Mouse (Mus musculus): ENCODE data around the gene Wscd2. TPM values are rescaled to one million over a fixed set of nuclear protein-coding genes. Genes with fewer than 3 reads are reported as not detected.

Gene Wscd2
- 3.9 and 4.9 TPM in 2 replicates for polyA plus RNA-seq (2012; rRNA removed)

DNA sequence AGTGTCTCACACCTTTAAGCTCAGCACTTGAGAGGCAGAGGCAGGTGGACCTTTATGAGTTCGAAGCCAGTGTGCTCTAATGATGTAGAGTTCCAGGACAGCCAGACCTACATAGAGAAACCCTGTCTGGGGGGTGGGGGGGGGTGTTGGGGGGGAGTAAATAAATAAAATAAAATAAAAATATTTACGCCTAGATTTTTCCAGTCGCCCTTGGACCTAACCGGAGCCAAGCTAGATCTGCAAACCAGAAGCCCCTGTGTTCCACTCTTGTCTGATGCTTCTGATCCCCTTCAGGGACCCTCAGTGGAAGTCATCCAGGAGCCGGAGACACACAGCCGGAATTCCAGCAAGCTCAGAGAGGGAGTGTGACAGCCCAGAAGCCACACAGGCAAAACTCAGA, at the start of gene Wscd2:
Wscd2 (plus strand) TSS at position 301 of the 400 bp plus-strand sequence.
- H3K4me1 ChIP-seq (ENCODE audit: control insufficient read depth, insufficient read depth, low read length) = no peaks in the 10 kb centered on the region
- TF ChIP-seq POLR2A (IDR thresholded peaks at IDR 0.05; ENCODE audit: borderline replicate concordance, extremely low read depth, low read depth, low read length) = no peak
- no peak for TF ChIP-seq CTCF (IDR thresholded peaks at IDR 0.05; ENCODE audit: insufficient read depth, low read length)
- no peak for DNase-seq
- 58% methylated on average over 6 of the region's 6 CpGs for WGBS
- peak within 1 kb of the TSS; percentile 41 for H3K4me3 ChIP-seq (replicated peaks; ENCODE audit: extremely low read depth, low read depth, low read length)

DNA sequence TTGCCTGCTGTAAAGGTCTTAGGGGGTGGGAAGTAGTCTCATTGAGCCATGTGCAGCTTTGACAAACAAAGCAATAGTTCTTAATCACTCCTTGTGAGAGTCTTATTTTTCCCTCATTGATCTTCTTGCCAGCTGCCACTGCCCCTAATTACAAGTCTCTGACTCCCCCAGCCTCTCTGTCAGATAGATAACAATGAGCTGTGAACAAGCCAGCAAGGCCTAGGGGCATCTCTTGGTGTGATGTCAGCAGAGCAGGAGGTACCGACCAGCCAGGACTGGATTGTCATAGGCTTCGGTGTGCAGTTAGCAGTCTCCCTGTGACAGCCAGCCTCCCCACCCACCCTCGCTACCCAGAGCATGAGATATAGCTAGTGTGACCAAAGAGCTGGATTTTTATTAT, 48.0 kb upstream of the Wscd2 start:
- Histone ChIP-seq H3K4me3 (replicated peaks; ENCODE audit: extremely low read depth, low read depth, low read length) (no peak overlapping the region), H3K4me1 (ENCODE audit: control insufficient read depth, insufficient read depth, low read length) (no peaks in the 10 kb centered on the region)
- 54% methylated on average over 3 of the region's 3 CpGs for WGBS
- TF ChIP-seq POLR2A (IDR thresholded peaks at IDR 0.05; ENCODE audit: borderline replicate concordance, extremely low read depth, low read depth, low read length) (no peak), CTCF (IDR thresholded peaks at IDR 0.05; ENCODE audit: insufficient read depth, low read length) (no peak)
- DNase-seq = no peak

DNA sequence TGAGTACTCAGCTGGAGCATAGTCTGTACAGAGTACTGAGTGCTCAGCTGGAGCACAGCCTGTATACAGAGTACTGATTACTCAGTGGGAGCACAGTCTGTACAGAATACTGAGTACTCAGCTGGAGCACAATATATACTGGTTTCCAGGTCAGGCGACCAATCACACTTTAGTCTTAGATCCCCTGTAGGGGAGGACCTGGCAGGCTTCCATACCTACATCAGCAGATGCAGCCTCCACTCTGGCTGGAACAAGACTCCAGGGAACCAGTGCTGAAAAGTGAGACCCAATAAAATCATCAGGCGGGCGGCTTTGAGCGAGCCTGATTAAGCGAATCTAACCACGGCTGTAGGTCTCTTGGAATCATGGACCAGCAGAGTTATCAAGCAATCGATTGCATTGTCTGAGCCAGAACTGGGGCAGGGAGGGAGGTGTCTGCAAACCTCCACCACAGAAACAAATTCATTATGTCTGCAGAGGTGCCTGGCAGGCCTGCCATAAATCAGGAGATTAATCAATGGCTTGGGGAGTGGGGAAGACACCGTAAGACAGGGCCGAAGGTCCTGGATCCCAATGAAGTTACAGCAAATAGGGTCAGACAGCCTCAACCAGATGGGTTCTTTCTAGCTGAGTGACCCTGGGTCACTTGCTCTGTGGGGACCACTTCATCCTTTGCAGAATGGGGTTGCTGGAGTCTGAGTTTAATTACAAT, 42.0 kb upstream of the Wscd2 start:
- no peak for DNase-seq
- H3K4me3 ChIP-seq (replicated peaks; ENCODE audit: extremely low read depth, low read depth, low read length) = no peak overlapping the region
- TF ChIP-seq POLR2A (IDR thresholded peaks at IDR 0.05; ENCODE audit: borderline replicate concordance, extremely low read depth, low read depth, low read length) (no peak), CTCF (IDR thresholded peaks at IDR 0.05; ENCODE audit: insufficient read depth, low read length) (no peak)
- H3K4me1 ChIP-seq (ENCODE audit: control insufficient read depth, insufficient read depth, low read length) = no peaks in the 10 kb centered on the region
- WGBS = 77% methylated on average over 9 of the region's 9 CpGs

DNA sequence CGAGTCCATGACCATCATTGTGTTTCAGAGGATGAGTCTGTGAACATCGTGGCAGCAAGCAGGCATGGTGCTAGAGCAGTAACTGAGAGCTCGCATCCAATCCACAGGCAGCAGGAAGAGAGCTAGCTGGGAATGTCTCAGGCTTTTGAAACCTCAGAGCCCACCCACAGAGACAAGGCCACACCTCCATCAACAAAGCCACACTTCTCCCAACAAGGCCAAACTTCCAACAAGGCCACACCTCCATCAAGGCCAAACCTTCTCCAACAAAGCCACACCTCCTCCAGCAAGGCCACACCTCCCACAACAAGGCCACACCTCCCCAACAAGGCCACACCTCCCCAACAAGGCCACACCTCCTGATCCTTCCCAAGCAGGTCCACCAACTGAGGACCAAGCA, 40.8 kb upstream of the Wscd2 start:
- Histone ChIP-seq H3K4me1 (ENCODE audit: control insufficient read depth, insufficient read depth, low read length) (no peaks in the 10 kb centered on the region), H3K4me3 (replicated peaks; ENCODE audit: extremely low read depth, low read depth, low read length) (no peak overlapping the region)
- no peak for DNase-seq
- TF ChIP-seq CTCF (IDR thresholded peaks at IDR 0.05; ENCODE audit: insufficient read depth, low read length) = no peak
- no peak for TF ChIP-seq POLR2A (IDR thresholded peaks at IDR 0.05; ENCODE audit: borderline replicate concordance, extremely low read depth, low read depth, low read length)
- WGBS = 78% methylated on average over 3 of the region's 3 CpGs

DNA sequence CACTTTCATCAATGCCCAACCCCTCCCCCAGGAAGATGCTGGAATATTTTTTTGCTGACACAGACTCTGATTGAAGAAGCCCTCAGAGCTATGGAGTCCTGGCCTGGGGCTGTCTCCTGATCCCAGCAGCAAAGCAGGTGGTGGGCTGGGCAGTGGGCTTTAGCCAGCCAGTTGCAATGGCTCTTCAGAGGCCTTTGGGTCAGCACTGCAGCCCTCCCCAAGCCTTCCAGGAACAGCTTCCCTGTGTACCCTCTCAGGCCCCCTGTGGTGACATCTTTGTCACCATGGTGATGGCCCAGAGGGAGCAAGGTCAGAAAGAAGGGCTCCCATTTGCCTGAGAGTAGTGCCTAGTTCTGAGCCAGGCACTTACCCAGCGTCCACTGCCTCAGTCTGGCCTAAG, 37.4 kb upstream of the Wscd2 start:
- no peak for DNase-seq
- WGBS = 11% methylated on average over 1 of the region's 1 CpGs
- no peaks in the 10 kb centered on the region for H3K4me1 ChIP-seq (ENCODE audit: control insufficient read depth, insufficient read depth, low read length)
- no peak overlapping the region for H3K4me3 ChIP-seq (replicated peaks; ENCODE audit: extremely low read depth, low read depth, low read length)
- TF ChIP-seq POLR2A (IDR thresholded peaks at IDR 0.05; ENCODE audit: borderline replicate concordance, extremely low read depth, low read depth, low read length) = no peak
- TF ChIP-seq CTCF (IDR thresholded peaks at IDR 0.05; ENCODE audit: insufficient read depth, low read length) = no peak

DNA sequence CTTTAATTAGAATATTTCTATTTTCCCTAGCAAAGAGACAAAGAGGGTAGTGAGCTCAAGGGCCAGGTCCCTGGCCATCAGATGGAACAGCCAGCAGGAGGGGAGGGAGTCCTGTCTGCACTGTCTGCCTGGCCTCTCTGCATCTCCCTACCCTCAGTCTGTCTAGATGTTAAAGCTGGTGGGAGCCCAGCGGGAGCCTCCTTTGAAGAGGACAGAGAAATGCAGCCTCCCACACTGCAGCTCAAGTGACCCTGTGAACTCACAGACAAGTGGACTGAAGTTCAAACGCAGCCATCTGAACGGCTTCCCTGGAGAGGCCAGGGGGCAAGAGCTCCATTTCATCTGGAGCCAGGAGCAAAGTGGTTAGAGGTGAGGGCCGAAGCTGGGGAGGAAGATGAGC, 36.8 kb upstream of the Wscd2 start:
- TF ChIP-seq CTCF (IDR thresholded peaks at IDR 0.05; ENCODE audit: insufficient read depth, low read length) (no peak), POLR2A (IDR thresholded peaks at IDR 0.05; ENCODE audit: borderline replicate concordance, extremely low read depth, low read depth, low read length) (no peak)
- no peaks in the 10 kb centered on the region for H3K4me1 ChIP-seq (ENCODE audit: control insufficient read depth, insufficient read depth, low read length)
- 9% methylated on average over 4 of the region's 4 CpGs for WGBS

DNA sequence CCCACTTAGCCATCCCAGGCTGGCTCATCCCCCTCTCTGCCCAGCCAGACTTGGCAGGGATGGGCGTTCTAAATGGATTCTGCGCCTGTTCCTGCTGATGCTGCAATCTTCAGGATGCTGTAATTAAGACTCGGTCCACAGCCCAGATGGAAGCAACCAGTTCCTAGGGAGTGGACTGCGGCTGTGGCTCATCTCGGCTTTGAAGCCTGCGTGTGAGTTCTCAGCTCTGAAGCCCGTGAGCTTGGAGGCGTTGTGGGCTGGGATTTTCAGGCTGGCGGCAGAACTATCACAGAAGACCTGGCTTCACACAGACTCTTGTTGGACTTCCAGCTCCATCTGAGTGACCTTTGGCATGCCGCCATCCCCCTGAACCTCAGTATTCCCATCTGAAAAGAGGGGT, 34.1 kb upstream of the Wscd2 start:
- Histone ChIP-seq H3K4me3 (replicated peaks; ENCODE audit: extremely low read depth, low read depth, low read length) (no peak overlapping the region), H3K4me1 (ENCODE audit: control insufficient read depth, insufficient read depth, low read length) (no peaks in the 10 kb centered on the region)
- DNase-seq = no peak
- TF ChIP-seq POLR2A (IDR thresholded peaks at IDR 0.05; ENCODE audit: borderline replicate concordance, extremely low read depth, low read depth, low read length) (no peak), CTCF (IDR thresholded peaks at IDR 0.05; ENCODE audit: insufficient read depth, low read length) (no peak)
- 79% methylated on average over 10 of the region's 10 CpGs for WGBS

More for the DNA sequence above, 36.8 kb upstream of the Wscd2 start:
- DNase-seq = no peak
- no peak overlapping the region for H3K4me3 ChIP-seq (replicated peaks; ENCODE audit: extremely low read depth, low read depth, low read length)

DNA sequence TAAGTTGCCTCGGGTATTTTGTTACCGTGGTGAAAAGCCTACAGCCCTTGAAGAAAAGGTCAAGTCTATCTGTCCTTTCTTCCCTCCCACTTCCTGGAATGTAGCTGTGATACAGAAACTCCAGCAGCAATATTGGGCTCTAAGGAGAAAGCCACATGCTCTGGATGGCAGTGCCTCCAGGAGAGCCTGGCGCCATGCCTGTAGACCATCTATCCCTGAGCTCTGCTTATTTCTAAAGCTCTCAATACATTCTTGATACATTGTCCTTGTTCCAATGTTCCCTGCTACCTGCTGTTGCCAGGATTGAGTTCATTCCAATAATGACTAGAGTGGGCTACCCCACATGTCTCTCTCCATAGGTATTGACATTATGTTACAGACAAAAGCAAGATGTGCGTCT, 33.4 kb upstream of the Wscd2 start:
- no peak for TF ChIP-seq POLR2A (IDR thresholded peaks at IDR 0.05; ENCODE audit: borderline replicate concordance, extremely low read depth, low read depth, low read length)
- TF ChIP-seq CTCF (IDR thresholded peaks at IDR 0.05; ENCODE audit: insufficient read depth, low read length) = no peak
- no peak overlapping the region for H3K4me3 ChIP-seq (replicated peaks; ENCODE audit: extremely low read depth, low read depth, low read length)
- no peaks in the 10 kb centered on the region for H3K4me1 ChIP-seq (ENCODE audit: control insufficient read depth, insufficient read depth, low read length)
- DNase-seq = no peak
- 81% methylated on average over 4 of the region's 4 CpGs for WGBS

DNA sequence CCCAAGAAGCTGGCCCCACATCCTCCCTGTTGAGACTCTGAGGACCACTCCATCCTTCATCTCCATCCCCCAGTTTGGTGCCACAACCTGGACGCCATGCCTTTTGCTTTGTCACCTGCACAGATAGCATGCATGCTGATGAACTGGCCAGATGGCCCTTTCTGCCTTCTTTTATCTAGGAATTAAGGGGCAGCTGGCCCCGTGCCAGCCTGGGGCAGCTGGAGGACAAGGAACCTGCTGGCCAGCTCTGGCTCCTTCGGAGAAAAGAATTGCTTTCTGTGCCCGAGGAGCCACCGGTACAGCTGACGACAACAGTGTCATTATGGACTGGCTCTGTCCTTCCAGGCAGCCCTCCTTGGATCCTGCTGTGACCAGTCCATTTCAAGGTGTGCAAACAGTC, 32.9 kb upstream of the Wscd2 start:
- Histone ChIP-seq H3K4me1 (ENCODE audit: control insufficient read depth, insufficient read depth, low read length) (no peaks in the 10 kb centered on the region), H3K4me3 (replicated peaks; ENCODE audit: extremely low read depth, low read depth, low read length) (no peak overlapping the region)
- no peak for DNase-seq
- TF ChIP-seq CTCF (IDR thresholded peaks at IDR 0.05; ENCODE audit: insufficient read depth, low read length) = no peak
- no peak for TF ChIP-seq POLR2A (IDR thresholded peaks at IDR 0.05; ENCODE audit: borderline replicate concordance, extremely low read depth, low read depth, low read length)
- 78% methylated on average over 6 of the region's 6 CpGs for WGBS

DNA sequence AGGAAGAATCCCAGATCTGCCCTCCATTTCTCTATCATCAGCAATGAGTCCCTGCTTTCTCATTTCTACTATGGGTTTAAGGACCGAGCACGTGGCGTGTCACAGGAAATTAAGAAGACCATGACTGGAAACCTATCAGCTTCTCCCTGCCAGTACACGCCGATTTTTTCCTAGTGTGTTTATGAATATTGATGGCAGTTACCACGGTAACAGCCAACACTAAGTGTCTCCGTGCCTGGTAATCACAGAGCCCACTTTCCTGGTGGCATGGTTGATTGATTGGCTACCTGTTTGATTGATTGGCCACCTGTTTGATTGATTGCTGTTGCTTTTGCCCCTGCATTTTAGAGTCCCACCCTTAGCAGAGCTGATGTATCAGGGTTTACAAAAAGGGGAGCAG, 30.2 kb upstream of the Wscd2 start:
- no peak for DNase-seq
- TF ChIP-seq CTCF (IDR thresholded peaks at IDR 0.05; ENCODE audit: insufficient read depth, low read length) (no peak), POLR2A (IDR thresholded peaks at IDR 0.05; ENCODE audit: borderline replicate concordance, extremely low read depth, low read depth, low read length) (no peak)
- WGBS = 54% methylated on average over 7 of the region's 7 CpGs
- Histone ChIP-seq H3K4me1 (ENCODE audit: control insufficient read depth, insufficient read depth, low read length) (no peaks in the 10 kb centered on the region), H3K4me3 (replicated peaks; ENCODE audit: extremely low read depth, low read depth, low read length) (no peak overlapping the region)
